Mouse (Mus musculus): ENCODE data around the gene Wdr54. TPM values are rescaled to one million over a fixed set of nuclear protein-coding genes. Genes with fewer than 3 reads are reported as not detected.

Wdr54 gene
- polyA plus RNA-seq, 1 experiment: 27.7 TPM

DNA sequence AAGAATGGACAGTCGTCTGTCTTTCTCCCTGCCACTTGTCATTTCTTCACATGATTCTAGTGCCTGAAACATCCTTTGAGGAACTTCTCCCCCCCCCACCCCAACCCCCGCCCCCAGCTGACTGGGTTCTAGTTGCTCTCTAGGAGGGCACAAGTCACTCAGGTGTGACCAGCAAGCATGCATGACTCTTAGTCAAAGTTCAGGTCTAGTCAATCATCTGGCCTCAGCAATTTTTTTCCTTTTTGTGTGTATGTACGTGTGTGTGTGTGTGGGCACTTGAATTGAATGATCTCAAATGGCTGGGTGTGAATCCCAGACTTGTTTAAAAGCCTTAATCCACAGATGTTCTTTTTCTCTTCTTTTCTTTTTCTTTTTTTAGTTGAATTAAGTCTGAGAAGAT is 22.0 kb downstream of the Wdr54 start:
- DNase-seq (ENCODE audit: extremely low spot score in 1 of 2, low spot score in 1 of 2): no peak

DNA sequence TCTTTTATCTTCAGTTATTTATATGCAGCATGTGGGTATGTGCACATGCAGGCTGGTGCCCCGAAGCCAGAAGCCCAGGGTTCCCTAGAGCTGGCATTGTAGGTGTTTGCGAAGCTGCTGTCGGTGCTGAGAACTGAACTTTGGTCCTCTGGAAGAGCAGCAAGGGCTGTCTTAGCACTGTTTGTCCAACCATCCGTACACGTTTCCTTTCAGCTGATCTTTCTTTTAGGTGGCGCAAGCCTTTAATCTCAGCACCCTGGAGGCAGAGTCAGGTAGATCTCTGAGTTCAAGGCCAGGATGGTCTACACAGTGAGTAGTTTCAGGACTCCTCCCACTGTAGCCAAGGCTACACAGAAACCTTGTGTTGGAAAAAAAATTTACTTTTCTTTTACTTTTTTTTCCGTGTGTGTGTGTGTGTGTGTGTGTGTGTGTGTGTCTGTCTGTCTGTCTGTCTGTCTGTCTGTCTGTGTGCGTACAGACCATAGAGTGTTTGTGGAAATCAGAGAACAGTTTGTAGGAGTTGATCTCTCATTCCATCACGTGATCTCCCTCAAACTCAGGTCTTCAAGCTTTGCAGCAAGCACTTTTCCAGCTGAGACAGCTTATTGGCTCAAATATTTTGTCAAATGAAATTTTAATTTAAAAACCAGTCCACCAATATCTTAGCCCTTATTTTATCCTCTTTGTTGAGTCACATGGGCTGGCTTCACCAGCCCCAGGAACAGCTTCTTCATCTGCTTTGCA is 23.8 kb downstream of the Wdr54 start:
- no peak for DNase-seq (ENCODE audit: extremely low spot score in 1 of 2, low spot score in 1 of 2)

DNA sequence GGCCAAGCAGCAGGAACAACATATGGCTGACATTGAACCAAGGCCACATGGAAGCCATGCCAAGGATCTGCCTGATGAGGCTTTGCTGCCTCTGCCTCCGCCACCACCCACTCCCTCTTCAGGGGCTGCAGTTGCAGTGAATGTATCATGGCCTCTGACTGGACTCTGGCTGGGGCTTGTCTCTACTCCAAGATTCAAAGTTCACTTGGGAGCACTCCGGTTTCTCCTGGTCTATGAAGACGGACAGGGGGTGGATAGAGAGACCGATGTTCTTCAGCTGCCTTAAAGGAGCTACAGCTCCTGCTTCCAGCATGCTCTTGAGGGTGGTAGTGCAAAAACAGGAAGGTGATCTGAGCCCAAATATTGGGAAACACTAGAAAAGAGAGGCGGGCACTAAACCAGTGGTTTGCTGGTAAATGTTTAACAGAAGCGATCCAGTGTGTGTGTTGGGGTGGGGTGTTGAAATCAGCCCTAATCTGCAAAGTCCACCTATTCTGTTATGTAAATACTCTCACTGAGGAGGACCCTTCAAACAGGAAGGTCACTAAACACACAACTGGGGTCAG is 24.6 kb downstream of the Wdr54 start:
- no peak for DNase-seq (ENCODE audit: extremely low spot score in 1 of 2, low spot score in 1 of 2)

DNA sequence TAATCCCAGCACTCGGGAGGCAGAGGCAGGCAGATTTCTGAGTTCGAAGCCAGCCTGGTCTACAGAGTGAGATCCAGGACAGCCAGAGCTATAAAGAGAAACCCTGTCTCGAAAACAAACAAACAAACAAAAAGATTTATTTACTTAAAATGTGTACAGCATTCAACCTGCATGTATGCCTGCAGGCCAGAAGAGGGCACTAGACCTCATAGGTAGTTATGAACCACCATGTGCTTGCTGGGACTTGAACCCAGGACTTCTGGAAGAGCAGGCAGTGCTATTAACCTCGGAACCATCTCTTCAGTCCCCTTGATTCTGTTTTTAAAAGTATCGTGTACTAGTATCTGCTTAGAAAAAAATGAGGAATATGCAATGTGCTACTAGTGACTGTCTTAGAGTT is 28.8 kb downstream of the Wdr54 start:
- no peak for DNase-seq (ENCODE audit: extremely low spot score in 1 of 2, low spot score in 1 of 2)

DNA sequence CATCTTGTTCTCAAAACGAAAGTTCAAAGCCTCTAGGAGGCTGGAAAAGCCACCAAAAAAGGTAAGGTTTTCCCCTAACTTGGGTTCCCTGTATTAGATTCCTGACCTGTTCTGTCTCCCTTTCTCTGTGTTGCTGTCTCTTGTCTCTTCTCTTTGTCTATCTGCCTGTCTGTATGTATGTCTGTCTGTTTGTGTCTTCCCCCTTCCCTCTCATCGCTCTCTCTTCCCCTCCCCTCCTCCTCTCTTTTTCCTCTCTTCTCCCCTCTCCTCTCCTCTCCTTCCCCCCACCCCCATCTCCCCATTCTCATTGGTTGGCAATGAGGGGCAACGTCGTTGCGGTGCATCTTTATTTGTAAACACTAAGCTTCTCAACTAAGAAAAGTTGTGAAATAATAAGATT is 30.9 kb downstream of the Wdr54 start, which contains the start of gene Ino80b:
Gene Ino80b (minus strand): TSS at position 101 of the 400 bp plus-strand sequence.
- no peak for DNase-seq (ENCODE audit: extremely low spot score in 1 of 2, low spot score in 1 of 2)

DNA sequence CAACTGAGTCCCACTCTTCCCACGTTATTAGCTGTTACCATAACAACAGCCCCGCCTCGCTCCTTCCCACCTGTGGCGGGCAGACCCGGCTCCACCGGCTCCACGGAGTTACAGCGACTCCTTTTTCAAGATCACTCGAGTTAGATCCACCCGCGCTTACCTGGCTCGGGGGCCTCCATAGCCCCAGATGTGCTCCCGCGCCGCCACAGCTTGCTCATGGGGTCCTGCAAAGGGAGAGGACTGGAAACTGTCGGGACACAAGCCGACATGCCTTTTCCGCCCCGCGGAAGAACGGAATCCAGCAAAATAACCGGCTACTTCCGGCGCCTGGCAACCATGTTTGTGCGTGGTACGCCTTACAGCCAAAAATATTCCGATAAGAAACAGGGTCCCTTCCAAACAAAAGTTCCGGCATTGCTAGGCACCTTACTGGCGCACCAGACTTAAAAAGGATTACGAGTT is 31.3 kb downstream of the Wdr54 start:
- DNase-seq (ENCODE audit: extremely low spot score in 1 of 2, low spot score in 1 of 2): peak; percentile 83 to 92

DNA sequence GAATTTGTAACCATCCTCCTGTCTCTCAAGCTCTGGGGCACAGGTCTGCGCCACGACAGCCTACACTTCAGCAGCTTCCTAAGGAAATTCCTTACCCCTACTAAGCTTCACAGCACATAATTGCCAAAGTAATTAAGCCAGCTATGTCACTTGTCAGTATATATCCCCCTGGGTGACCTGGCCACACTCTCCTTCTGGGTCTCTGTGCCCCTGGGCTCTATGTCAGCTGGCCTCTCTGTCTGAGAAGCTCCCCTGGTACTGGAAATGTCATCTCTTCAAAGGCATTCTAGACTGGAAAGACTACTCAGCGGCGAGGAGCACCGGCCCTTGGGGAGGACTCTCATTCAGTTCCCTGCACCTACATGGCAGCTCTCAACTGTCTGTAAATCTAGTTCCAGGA is 33.2 kb downstream of the Wdr54 start:
- no peak for DNase-seq (ENCODE audit: extremely low spot score in 1 of 2, low spot score in 1 of 2)

DNA sequence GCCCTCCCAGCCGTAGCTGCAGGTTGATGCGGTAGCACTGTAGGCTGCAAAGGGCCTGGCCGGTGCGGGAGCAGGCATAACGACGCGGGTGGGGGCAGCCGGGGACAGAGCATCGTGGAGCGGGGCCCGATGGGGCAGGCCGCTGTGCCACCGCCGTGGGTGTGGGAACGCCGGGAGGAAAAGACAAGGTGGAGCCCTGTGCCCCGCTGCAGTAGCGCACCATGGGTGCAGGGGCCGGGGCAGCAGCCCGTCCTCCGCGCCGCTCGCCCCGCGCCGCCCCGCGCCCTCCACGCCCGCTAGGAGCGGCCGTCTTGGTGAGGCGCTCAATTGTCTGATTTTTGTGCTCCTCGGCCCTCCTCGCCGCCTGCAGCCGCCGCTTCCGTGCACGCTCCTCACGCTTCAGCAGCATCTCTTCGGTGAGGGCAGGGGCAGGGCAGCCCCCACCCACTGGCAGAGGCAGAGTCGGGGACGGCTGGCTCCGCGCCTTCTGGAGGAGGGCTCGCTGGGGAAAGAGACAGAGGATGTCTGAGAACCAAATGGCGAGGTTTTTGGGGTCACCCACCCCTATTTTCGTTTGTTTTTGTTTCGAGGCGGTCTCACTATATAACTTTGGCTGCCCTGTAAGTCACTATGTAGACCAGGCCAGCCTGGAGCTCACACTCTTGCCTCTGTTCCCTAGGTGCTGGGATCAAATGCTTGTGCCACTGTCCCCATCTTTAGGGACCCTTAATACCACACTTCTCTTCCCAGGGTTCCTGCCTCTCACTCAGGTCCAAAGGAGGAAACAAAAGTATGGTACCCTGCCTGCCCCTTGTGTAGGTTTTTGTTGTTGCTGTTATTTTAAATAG is 34.1 kb downstream of the Wdr54 start:
- DNase-seq (ENCODE audit: extremely low spot score in 1 of 2, low spot score in 1 of 2): no peak

DNA sequence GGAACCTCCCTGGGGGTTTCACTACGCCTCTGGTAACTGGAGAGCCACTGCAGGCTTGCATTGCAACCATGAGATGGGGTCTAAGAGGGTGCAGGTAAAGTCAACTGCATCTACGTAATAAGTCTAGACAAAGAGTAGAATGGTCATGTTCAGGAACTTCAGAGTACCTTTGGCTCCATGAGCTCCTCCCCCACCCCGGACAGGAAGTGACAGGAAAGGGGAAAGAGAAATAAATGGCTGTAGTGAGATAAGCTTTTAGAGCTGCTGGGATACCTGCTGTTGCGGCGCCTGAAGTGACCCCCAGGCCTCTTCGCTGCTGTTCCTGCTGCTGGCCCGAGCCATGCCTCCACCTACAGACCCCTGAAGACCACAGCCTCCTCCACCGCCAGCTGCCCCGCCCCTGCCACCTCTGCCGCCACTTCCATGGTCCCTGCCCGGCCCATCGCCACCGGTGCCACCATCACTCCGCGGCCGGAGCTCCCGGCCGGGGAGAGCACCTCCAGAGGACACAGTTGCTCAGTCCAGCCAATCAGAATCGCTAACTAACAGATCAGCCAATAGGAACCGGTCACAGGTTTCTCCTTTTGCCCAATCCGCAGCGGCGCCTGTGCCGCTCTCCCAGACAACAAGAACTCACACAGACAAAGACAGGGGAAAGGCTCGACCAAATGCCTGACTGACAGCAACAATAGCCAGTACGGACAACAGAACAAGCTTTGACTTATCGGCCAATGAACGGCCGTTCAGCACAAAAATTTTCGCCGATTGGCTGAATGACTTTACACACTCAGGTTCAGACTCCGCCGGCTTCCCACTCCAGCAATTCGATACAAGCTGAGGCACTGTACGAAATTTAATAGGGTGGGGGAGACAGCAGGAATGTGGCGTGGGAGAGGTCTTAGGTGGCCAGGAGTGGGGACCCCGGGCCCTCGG is 35.0 kb downstream of the Wdr54 start, which contains the start of gene Wbp1:
Gene Wbp1 (minus strand): TSS at position 630 of the 933 bp plus-strand sequence.
- DNase-seq (ENCODE audit: extremely low spot score in 1 of 2, low spot score in 1 of 2): peak; percentile 98 to 99

DNA sequence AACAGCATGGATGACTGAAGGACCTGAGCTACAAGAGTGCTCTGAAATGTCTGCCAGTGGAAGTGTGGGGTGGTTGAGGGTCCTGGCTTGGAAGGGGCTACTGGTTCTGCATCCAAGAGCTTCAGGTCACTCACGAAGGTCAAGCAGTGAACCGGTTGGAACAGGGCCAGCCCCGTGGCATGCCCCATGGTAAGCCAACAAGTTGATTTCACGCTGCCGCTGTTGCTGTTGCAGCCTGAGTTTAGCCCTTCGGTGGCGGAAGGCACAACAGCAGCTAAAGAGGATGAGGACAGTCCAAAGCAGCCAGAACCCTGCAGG is 36.5 kb downstream of the Wdr54 start:
- no peak for DNase-seq (ENCODE audit: extremely low spot score in 1 of 2, low spot score in 1 of 2)

DNA sequence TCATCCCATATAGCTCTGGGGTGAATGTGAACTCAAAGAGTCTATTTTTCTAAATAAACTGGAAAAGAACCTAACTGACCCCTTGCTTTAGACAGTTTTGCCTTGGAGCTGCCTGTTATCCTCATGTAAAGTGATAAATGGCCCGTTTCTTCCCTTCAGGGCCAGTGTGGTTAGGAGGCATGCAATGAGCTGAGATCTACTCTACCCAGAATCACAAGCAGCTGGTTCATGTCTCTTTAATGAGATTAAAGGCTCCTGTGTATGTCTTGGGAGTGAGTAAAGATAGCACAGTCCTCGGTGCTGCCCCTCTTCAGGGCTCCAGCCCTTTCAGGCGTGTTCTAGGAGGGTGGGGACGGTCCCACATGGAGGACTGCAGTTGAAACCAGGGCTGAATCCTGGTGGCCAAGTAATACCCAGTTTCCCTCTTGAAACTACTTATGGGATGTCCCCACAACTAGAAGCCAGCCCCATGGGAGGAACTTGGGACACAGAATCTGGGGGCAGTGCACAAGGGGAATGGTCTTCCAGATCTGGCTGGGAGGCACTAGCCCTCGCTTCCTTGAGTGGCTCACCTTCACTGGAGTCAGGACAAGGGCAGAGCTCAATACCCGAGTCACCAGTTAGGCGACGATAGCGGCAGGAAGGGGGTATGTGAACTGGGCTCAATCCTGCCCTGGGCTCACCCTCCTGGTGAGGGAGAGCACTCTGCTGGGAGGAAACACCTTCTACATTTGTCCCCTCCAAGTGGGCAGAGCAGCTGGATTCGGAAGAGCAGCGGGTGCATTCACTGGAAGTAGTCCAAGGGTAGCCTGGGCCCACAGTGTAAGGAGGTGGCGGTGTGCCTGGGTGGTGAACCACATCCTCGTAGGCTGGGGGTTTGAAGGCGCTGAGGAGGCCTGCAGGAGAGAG is 37.1 kb downstream of the Wdr54 start:
- no peak for DNase-seq (ENCODE audit: extremely low spot score in 1 of 2, low spot score in 1 of 2)

DNA sequence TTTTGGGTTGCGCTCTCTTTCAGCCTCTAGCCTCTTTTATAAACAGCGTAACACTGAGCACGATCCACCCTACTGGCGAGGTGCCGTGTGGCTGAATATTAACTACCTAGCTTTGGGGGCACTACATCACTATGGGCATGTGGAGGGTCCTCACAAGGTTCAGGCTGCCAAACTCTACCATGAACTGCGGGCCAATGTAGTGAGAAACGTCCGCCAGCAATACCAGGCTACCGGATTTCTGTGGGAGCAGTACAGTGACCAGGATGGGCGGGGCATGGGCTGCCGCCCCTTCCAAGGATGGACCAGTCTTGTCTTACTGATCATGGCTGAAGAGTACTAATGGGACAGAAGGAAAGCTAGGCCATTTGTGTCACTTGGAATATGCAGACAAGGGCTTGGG is 37.8 kb downstream of the Wdr54 start:
- DNase-seq (ENCODE audit: extremely low spot score in 1 of 2, low spot score in 1 of 2): no peak

DNA sequence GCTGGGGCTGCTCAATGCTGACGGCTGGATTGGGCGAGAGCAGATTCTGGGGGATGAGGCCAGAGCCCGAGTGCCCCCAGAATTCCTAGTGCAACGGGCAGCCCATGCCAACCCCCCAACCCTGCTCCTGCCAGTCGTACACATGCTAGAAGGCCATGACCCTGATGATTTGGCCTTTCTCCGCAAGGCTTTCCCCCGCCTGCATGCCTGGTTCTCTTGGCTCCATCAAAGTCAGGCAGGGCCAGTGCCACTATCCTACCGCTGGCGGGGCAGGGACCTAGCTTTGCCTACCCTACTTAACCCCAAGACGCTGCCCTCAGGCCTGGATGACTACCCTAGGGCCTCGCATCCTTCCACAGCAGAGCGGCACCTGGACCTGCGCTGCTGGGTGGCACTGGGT is 38.6 kb downstream of the Wdr54 start:
- no peak for DNase-seq (ENCODE audit: extremely low spot score in 1 of 2, low spot score in 1 of 2)

DNA sequence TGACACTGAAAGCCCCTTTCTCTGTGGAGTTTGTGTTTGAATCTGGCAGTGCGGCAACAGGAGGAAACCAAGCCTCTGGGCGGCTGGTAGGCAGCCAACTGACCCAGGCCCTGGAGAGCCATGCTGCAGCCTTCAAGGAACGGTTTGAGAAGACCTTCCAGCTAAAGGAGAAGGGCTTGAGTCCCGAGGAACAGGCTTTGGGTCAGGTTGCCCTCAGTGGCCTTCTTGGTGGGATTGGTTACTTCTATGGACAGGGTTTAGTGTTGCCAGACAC is 39.1 kb downstream of the Wdr54 start:
- no peak for DNase-seq (ENCODE audit: extremely low spot score in 1 of 2, low spot score in 1 of 2)

DNA sequence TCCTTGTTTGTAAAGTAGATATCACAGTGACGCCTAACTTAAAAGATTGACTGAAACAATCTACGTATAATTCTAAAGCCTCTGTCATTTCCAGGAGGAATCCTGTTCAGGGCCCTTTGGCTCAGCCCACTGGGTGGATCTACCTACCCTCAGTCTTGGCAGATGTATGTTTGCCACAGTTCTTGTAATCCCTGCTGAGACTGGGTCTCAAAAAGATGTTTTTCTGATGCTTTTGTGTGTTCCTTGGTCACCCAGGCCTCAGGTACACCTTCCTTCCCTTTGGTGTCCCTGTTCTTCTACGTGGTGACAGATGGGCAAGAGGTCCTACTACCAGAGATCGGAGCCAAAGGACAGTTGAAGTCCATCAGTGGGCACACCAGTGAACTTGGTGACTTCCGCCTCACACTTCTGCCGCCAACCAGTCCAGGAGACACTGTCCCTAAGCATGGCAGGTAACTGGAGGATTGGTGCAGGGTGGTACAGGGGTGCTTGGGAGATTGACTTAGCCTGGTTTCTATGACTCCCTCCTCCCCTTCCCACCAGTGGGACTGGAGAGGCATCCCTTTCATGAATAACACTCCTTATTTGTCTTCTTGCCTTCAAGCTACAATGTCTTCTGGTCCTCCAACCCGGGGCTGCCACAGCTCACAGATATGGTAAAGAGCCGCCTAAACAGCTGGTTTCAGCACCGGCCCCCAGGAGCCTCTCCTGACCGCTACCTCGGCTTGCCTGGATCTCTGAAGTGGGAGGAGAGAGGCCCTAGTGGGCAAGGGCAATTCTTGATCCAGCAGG is 39.6 kb downstream of the Wdr54 start:
- DNase-seq (ENCODE audit: extremely low spot score in 1 of 2, low spot score in 1 of 2): no peak

DNA sequence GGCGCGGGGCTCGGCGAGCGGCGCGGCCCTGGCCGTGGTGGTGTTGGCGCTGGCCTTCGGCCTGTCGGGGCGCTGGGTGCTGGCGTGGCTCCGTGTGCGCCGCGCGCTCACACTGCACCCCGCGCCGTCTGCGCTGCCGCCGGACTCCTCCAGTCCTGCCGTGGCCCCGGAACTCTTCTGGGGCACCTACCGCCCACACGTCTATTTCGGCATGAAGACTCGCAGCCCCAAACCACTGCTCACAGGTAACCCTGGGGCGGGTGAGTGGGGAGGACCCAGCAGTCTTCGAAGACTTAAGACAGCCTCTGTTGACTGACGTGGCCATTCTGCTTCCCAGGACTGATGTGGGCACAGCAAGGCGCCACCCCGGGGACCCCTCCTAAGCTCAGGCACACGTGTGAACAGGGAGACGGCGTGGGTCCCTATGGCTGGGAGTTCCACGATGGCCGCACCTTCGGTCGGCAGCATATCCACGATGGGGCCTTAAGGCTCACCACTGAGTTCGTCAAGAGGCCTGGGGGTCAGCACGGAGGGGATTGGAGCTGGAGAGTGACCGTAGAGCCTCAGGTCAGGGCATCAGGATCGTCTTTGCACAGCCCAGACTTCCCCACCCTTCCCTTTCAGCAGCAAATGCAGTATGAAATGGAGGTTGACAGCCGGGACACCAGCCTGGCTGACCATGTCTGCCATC is 40.4 kb downstream of the Wdr54 start:
- DNase-seq (ENCODE audit: extremely low spot score in 1 of 2, low spot score in 1 of 2): no peak

DNA sequence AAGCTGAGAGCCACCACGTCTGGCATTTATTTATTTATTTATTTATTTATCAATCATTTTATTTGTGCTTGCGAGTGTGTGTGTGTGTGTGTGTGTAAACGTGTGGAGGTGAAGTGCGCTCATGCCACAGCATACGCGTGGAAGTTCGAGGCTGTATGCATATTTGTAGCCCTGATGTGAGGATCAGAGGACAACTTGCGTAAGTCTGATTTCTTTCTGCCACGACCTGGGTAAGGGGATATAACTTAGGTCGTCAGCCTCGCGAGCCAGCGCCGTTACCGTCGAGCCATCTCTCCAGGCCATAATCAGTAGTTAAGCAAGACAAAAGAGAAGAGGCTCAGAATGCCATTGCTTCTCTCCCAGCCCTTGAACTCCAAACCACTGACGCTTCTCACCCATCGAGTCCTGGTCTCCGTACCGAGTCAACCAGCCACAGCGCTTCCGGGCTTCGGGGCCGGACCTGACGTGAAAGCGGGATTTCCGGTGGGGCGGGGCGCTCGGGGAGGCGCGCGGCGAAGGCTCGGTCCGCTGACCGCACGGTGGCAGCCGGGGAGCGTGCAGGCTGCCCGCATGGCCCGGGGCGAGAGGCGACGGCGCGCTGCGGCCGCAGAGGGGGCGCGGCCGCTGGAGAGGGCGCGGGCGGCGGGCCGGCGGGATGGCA is 41.1 kb downstream of the Wdr54 start, which contains the start of gene Mogs:
Gene Mogs (plus strand): TSS at position 486 of the 661 bp plus-strand sequence.
- peak in 1 of 2 experiments; percentile 92 for DNase-seq (ENCODE audit: extremely low spot score in 1 of 2, low spot score in 1 of 2)
